Mouse (Mus musculus) liver, adult 2 months (tissue): ENCODE measurements around the gene Utf1. TPM values are rescaled to one million over a fixed set of nuclear protein-coding genes. Genes with fewer than 3 reads are reported as not detected.

Experiments
- DNase-seq: peaks from one replicate; pipeline ENCODE4 v3.0.0-alpha.2; 2011; ENCODE audit warnings: low read depth, low spot score; ENCODE audit errors: extremely low read depth
- H3K27ac ChIP-seq: fragments of 200-500 bp; replicated peaks from 2 replicates; pipeline ENCODE4 v1.5.1; 2012; ENCODE audit warnings: low read depth, mild to moderate bottlenecking, control low read depth, inconsistent platforms, low read length; ENCODE audit not compliant: insufficient read depth
- H3K27me3 ChIP-seq: fragments of 200-500 bp; 2 replicates; pipeline ENCODE4 v1.6.1; 2012; ENCODE audit warnings: mild to moderate bottlenecking, moderate library complexity, low read length, inconsistent platforms; ENCODE audit not compliant: control insufficient read depth, insufficient read depth
- H3K36me3 ChIP-seq: fragments of 200-500 bp; 2 replicates; pipeline ENCODE4 v1.6.1; 2012; ENCODE audit warnings: low read length, inconsistent platforms; ENCODE audit not compliant: control insufficient read depth, insufficient read depth
- H3K4me1 ChIP-seq: fragments of 200-500 bp; 2 replicates; pipeline ENCODE4 v1.6.1; 2011; ENCODE audit warnings: low read length; ENCODE audit not compliant: control insufficient read depth, insufficient read depth
- H3K4me3 ChIP-seq: fragments of 200-500 bp; 2 replicates; pipeline ENCODE4 v1.5.1; 2011; ENCODE audit warnings: low read depth, mild to moderate bottlenecking, control low read depth, low read length, moderate library complexity; ENCODE audit not compliant: insufficient read depth
- H3K79me2 ChIP-seq: fragments of 200-500 bp; 2 replicates; pipeline ENCODE4 v1.6.1; 2012; ENCODE audit warnings: inconsistent platforms, mild to moderate bottlenecking, low read length, moderate library complexity; ENCODE audit not compliant: control insufficient read depth, insufficient read depth
- H3K9ac ChIP-seq: fragments of 200-500 bp; 2 replicates; pipeline ENCODE4 v1.6.1; 2012; ENCODE audit warnings: low read depth, mild to moderate bottlenecking, control low read depth, inconsistent platforms, low read length
- CTCF ChIP-seq: fragments of 200-500 bp; IDR thresholded peaks from 2 replicates; pipeline ENCODE4 v1.5.1; 2011; ENCODE audit warnings: low read depth, low read length, control low read depth
- POLR2A ChIP-seq: fragments of 200-500 bp; IDR thresholded peaks from 2 replicates; pipeline ENCODE4 v1.6.1; 2011; ENCODE audit warnings: low read length, control low read depth; ENCODE audit not compliant: insufficient read depth; ENCODE audit errors: extremely low read depth
- WGBS: fragments of 180-500 bp; shearing (Covaris S2); methylation state at CpG from one replicate; pipeline ENCODE4 v1.1.7; 2018; 5-methylcytosine and 5-hydroxymethylcytosine counted together
- polyA plus RNA-seq: library from polyadenylated mRNA; depleted of rRNA; stranded (reverse); fragments of >200 nt; gene quantifications from 2 replicates; pipeline ENCODE4 v1.2.3, GENCODE M21; 2012
- total RNA-seq: library from RNA; depleted of rRNA; stranded (reverse); fragments of >200 nt; gene quantifications from 2 replicates; pipeline ENCODE4 v1.2.3, GENCODE M21; 2014

Gene Utf1
- total and polyA plus RNA-seq, 2 experiments = not detected

- no peaks in the 10 kb centered on the region for H3K36me3 ChIP-seq
- TF ChIP-seq CTCF = no peak
- TF ChIP-seq POLR2A = no peak
- 88% methylated on average over 10 of the region's 10 CpGs for WGBS
Measured at GRCm38 (mm10) chr7:139970216-139970919, 26.8 kb downstream of the Utf1 start.

DNA sequence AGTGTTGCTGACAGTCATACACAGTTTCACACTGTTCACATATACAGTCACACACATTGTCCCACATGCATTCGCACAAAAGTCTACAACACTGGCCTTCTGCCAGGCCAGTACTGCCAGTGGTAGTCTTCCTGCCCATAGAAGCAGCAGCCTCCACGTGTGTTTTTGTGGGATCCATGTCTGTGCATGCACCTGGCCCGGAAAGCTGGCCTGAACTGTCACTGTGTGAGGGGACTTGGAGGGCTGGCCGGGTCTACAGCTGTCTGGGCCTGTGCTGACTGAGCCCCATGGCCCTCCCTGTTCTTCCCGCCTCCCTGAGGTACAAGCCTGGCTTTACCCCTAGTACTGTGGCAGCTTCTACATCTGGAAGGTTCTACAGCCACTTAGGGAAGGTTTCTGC is 27.4 kb downstream of the Utf1 start:
- Histone ChIP-seq H3K27ac (no peak overlapping the region), H3K4me3 (no peak overlapping the region), H3K27me3 (no peaks in the 10 kb centered on the region), H3K79me2 (no peaks in the 10 kb centered on the region), H3K4me1 (no peaks in the 10 kb centered on the region), H3K9ac (no peak overlapping the region), H3K36me3 (no peaks in the 10 kb centered on the region)
- TF ChIP-seq POLR2A (no peak), CTCF (no peak)
- 80% methylated on average over 5 of the region's 5 CpGs for WGBS
- DNase-seq = no peak

More at GRCm38 (mm10) chr7:139970216-139970919, 26.8 kb downstream of the Utf1 start:
- Histone ChIP-seq H3K9ac (no peak overlapping the region), H3K79me2 (no peaks in the 10 kb centered on the region), H3K4me3 (no peak overlapping the region), H3K27me3 (no peaks in the 10 kb centered on the region), H3K4me1 (no peaks in the 10 kb centered on the region), H3K27ac (no peak overlapping the region)
- DNase-seq = no peak

- no peak for DNase-seq
Measured at GRCm38 (mm10) chr7:139971436-139971835, 27.8 kb downstream of the Utf1 start.

GRCm38 (mm10) chr7:139972923-139973331 is 29.3 kb downstream of the Utf1 start:
- Histone ChIP-seq H3K9ac (no peak overlapping the region), H3K79me2 (no peaks in the 10 kb centered on the region), H3K4me1 (no peaks in the 10 kb centered on the region), H3K27ac (no peak overlapping the region), H3K4me3 (no peak overlapping the region), H3K27me3 (no peaks in the 10 kb centered on the region), H3K36me3 (no peaks in the 10 kb centered on the region)
- DNase-seq = no peak
- no peak for TF ChIP-seq POLR2A
- TF ChIP-seq CTCF = no peak

More at GRCm38 (mm10) chr7:139971436-139971835, 27.8 kb downstream of the Utf1 start:
- 75% methylated on average over 6 of the region's 6 CpGs for WGBS
- Histone ChIP-seq H3K4me3 (no peak overlapping the region), H3K4me1 (no peaks in the 10 kb centered on the region), H3K36me3 (no peaks in the 10 kb centered on the region), H3K27me3 (no peaks in the 10 kb centered on the region), H3K9ac (no peak overlapping the region), H3K79me2 (no peaks in the 10 kb centered on the region), H3K27ac (no peak overlapping the region)
- no peak for TF ChIP-seq POLR2A
- TF ChIP-seq CTCF = no peak

DNA sequence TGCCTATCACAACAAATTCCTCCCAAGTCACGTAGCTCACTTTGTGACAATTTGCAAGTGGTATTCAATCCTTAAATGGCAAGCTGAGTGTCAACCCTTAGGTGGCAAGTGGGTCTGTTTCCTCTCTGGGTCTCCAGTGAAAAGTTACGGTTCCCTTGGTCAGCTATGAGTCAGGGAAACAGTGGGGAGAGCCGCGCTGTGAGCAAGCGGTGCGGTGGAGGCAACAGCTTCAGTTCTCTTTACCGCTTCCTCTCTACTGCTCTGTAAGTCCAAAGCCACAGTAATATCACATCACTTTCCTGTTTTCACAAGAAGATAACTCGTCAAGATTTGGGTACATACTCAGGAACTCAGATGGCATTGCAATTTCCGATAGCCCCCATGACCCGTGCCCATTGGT is 30.7 kb downstream of the Utf1 start:
- Histone ChIP-seq H3K79me2 (no peaks in the 10 kb centered on the region), H3K4me3 (no peak overlapping the region), H3K9ac (no peak overlapping the region), H3K27ac (no peak overlapping the region), H3K36me3 (no peaks in the 10 kb centered on the region), H3K27me3 (no peaks in the 10 kb centered on the region), H3K4me1 (peaks cover 4% of the 10 kb centered on the region)
- TF ChIP-seq POLR2A = no peak
- TF ChIP-seq CTCF = no peak
- 78% methylated on average over 10 of the region's 10 CpGs for WGBS
- no peak for DNase-seq

- 73% methylated on average over 5 of the region's 5 CpGs for WGBS
- H3K9ac ChIP-seq = no peak overlapping the region
- TF ChIP-seq POLR2A (no peak), CTCF (no peak)
- peaks cover 4% of the 10 kb centered on the region for H3K4me1 ChIP-seq
- DNase-seq = no peak
- H3K36me3 ChIP-seq = no peaks in the 10 kb centered on the region
- H3K4me3 ChIP-seq = no peak overlapping the region
- no peaks in the 10 kb centered on the region for H3K27me3 ChIP-seq
- no peak overlapping the region for H3K27ac ChIP-seq
- H3K79me2 ChIP-seq = no peaks in the 10 kb centered on the region
Measured at GRCm38 (mm10) chr7:139975471-139975870, 31.9 kb downstream of the Utf1 start.
